Mouse (Mus musculus) layer of hippocampus, postnatal 25 days (tissue): Measurements from ENCODE around the gene Dhtkd1. TPM values are rescaled to one million over a fixed set of nuclear protein-coding genes. Genes with fewer than 3 reads are reported as not detected.

Experiments used
- DNase-seq, 2 experiments: peaks; one replicate each; pipeline ENCODE4 v3.0.0; 2022; ENCODE audit warnings: mixed read lengths in 2 of 2, low spot score in 1 of 2; ENCODE audit errors: extremely low spot score in 1 of 2
- total RNA-seq, 2 experiments: library from RNA; stranded (reverse); gene quantifications; 2 replicates each; pipeline ENCODE4 v1.2.3; 2021

Dhtkd1 gene
- total RNA-seq, 2 experiments from 2014 or later: 8.3 to 12.0 TPM

- DNase-seq: no peak
Measured at GRCm38 (mm10) chr2:5934936-5935335, 7.7 kb downstream of the Dhtkd1 start.

DNA sequence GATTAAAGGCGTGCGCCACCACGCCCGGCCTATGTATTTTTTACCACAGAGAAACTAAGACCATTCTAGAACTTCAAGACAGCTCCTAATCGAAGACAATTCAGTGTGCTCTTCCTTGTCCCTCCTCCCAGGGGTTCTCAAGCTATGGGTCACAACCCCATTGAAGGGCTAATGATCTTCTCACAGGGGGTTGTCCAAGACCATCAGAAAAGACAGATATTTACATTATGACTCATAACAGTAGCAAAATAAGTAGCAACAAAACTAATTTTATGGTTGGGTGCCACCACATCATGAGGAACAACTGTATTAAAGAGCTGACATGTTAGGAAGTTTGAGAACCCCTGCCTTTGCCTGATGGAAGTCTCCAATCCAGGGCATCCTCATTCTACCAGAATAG lies 10.7 kb downstream of the Dhtkd1 start:
- DNase-seq: no peak

GRCm38 (mm10) chr2:5930291-5931054 lies 12.1 kb downstream of the Dhtkd1 start:
- no peak for DNase-seq

GRCm38 (mm10) chr2:5929793-5930192 lies 12.8 kb downstream of the Dhtkd1 start:
- no peak for DNase-seq

DNA sequence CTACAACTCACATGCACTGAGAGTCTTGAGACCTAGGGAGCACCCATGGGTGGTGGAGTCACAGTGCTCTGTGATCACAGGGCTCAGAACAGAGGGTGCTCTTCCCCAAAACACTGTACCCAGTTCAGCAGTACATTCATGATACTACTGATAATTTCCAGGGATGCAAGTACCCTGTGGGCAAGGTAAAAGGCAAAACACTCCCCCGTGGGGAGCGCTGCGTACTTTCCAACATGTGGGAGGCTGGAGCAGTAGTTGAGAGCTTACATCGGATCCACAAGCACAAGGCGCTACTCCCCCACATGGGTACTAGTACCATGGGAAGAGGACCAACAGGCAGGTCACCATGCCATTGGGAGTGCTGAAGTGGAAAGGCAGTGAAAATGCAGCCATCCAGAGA lies 15.1 kb downstream of the Dhtkd1 start:
- DNase-seq: no peak

DNA sequence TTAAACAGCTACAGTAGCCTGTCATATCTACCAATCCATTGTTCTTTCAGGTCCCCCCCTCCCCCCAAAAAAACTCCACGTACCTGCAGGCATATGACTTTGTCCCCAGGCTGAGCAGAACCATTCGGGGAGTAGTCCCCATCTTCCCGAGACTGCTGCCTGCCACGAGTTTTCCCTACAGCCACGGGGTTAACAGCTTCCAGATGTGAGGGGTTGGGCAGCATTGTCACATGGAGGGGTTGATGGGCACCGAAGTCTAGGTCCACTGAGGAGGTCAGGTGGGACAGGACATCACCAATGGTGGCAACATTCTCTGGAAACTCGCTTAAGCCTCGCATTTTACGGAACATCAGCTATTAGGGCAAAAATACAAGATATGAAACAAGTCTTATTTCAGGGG lies 18.8 kb downstream of the Dhtkd1 start:
- no peak for DNase-seq

- DNase-seq: no peak
Measured at GRCm38 (mm10) chr2:5922823-5923222, 19.8 kb downstream of the Dhtkd1 start.

- no peak for DNase-seq
Measured at GRCm38 (mm10) chr2:5911282-5911965, 31.2 kb downstream of the Dhtkd1 start.

GRCm38 (mm10) chr2:5906625-5907024 lies 36.0 kb downstream of the Dhtkd1 start:
- DNase-seq: peak in 1 of 2 experiments; percentile 40

DNA sequence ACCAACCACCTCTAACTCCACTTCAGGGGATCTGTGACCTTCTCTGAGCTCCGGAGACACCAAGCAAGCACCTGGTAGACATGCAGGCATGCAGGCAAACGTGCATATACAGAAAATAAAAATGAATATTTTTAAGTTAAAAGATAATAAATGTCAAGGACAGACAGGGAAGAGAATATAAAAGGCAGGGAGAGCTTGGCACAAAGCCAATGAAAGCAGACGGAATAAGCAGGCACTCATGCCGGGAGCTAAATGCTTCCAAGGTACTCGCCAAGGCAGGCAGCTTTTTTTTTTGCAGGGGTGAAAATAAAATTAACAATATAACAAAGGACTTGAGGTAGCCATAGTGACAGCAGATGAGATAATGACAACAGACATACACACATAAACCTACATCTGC lies 36.5 kb downstream of the Dhtkd1 start:
- peak in 1 of 2 experiments; percentile 37 for DNase-seq

- no peak for DNase-seq
Measured at GRCm38 (mm10) chr2:5900145-5900544, 42.4 kb downstream of the Dhtkd1 start.

GRCm38 (mm10) chr2:5894843-5895570 lies 47.6 kb downstream of the Dhtkd1 start, which contains the start of gene Sec61a2:
Gene Sec61a2, minus strand, starts transcription at chr2:5895432.
- peak; percentile 100 for DNase-seq

- no peak for DNase-seq
Measured at GRCm38 (mm10) chr2:5894296-5894695, 48.3 kb downstream of the Dhtkd1 start.

- DNase-seq: no peak
Measured at GRCm38 (mm10) chr2:5889412-5889811, 53.2 kb downstream of the Dhtkd1 start.

- DNase-seq: no peak
Measured at GRCm38 (mm10) chr2:5888865-5889264, 53.7 kb downstream of the Dhtkd1 start.

GRCm38 (mm10) chr2:5877446-5877845 lies 65.1 kb downstream of the Dhtkd1 start:
- DNase-seq: no peak

- no peak for DNase-seq
Measured at GRCm38 (mm10) chr2:5869746-5870145, 72.8 kb downstream of the Dhtkd1 start.

DNA sequence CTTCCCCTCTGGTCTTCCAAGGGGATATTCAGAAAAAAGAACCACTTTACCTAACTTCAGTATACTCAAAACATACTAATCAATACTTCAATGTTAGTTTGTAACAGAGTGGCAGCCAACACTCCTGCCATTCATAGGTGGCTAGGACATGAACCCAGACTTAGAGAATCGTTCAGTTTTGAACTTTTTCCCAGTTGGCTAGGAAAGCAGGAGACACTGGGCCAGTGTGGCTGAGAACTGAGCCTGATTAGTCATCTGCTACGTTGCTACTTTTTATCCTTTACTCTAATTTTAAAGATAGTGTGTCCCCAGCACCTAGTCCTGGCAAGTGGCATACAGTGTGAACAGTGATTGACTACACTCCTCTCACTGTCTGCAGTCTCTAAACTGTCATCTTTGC lies 74.9 kb downstream of the Dhtkd1 start:
- DNase-seq: no peak

GRCm38 (mm10) chr2:5862834-5863233 lies 79.8 kb downstream of the Dhtkd1 start, which contains the start of gene Gm13199:
Gene Gm13199, minus strand, starts transcription at chr2:5862934.
- no peak for DNase-seq

DNA sequence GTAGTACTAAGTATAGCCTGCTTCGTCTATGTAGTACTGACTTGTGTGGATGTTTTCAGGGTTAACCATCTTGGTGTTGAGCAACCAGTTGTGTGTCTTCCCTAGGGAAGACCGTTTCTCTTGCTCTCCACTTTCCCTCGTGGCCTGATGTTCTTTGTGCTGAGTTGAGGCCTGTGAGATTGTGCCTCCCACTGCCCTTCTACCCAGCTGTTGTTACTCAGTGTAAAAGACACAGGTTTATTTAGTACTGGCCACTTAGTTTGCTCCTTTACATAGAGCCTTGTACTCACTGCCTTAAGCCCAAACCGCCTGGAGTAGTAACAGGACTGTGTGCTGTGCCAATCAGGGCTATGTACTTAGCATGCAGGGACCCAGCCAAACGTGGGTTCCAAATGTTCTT lies 90.7 kb downstream of the Dhtkd1 start:
- DNase-seq: no peak

GRCm38 (mm10) chr2:5851116-5851515 lies 91.5 kb downstream of the Dhtkd1 start:
- no peak for DNase-seq
